Mouse (Mus musculus) kidney, postnatal 4 days (tissue): ENCODE results near the gene Mcl1.
"Not testable (repeated sequence)": the region's sequence is repeated elsewhere in the genome, so short reads cannot be mapped to it uniquely, and the experiment has no call there.

Experiments
- DNase-seq, 2 experiments: peaks; one replicate each; pipeline ENCODE4 v3.0.0; 2021; ENCODE audit warnings: mixed read lengths in 2 of 2

Gene Mcl1

GRCm38 (mm10) chr3:95687524-95688421, 29.2 kb downstream of the Mcl1 start, which contains the start of gene Adamtsl4:
Gene Adamtsl4 (minus strand): TSS chr3:95687917.
- peak; percentile 75 to 84 for DNase-seq

GRCm38 (mm10) chr3:95689171-95689915, 30.8 kb downstream of the Mcl1 start:
- peak in 1 of 2 experiments; percentile 51 for DNase-seq

DNA sequence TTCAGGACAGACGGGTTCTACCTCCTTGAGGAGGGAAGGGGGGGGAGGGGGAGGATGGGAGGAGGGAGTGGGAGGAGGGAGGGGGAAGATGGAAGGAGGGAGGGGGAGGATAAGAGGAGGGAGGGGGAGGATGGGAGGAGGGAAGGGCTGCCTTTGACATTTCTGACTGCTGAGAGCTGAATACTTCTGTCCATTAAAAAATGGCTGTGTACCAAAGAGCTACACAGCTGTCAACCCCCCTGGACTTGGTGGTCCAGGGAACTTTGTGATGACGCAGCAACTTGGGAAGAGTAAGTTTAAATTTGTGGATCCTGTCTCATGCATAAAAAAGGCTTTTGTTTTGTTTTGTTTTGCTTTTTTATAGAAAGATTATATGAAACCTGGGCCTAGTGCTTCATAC, 31.4 kb downstream of the Mcl1 start:
- no peak for DNase-seq

GRCm38 (mm10) chr3:95690552-95690951, 32.0 kb downstream of the Mcl1 start:
- not testable (repeated sequence) for DNase-seq

DNA sequence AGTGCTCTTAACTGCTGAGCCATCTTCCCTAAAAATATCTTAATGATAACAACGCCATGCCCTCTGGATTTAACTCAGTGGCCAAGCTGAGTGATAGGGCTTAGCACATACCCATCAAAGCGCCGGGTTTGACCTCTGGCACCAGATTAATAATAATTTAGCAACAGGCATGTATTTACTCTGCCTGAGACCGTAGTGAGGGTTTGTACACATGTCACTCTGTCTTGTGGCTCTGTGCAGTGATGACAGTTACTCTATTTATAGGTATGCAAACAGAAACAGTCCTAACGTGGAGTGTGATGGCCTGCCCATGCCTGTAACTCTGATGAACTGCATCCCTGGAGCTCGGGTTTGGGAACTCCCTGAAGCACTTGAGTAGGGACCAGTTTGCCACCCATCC, 34.1 kb downstream of the Mcl1 start:
- no peak for DNase-seq

- no peak for DNase-seq
These were observed 35.5 kb downstream of the Mcl1 start for GRCm38 (mm10) chr3:95693821-95694807.

DNA sequence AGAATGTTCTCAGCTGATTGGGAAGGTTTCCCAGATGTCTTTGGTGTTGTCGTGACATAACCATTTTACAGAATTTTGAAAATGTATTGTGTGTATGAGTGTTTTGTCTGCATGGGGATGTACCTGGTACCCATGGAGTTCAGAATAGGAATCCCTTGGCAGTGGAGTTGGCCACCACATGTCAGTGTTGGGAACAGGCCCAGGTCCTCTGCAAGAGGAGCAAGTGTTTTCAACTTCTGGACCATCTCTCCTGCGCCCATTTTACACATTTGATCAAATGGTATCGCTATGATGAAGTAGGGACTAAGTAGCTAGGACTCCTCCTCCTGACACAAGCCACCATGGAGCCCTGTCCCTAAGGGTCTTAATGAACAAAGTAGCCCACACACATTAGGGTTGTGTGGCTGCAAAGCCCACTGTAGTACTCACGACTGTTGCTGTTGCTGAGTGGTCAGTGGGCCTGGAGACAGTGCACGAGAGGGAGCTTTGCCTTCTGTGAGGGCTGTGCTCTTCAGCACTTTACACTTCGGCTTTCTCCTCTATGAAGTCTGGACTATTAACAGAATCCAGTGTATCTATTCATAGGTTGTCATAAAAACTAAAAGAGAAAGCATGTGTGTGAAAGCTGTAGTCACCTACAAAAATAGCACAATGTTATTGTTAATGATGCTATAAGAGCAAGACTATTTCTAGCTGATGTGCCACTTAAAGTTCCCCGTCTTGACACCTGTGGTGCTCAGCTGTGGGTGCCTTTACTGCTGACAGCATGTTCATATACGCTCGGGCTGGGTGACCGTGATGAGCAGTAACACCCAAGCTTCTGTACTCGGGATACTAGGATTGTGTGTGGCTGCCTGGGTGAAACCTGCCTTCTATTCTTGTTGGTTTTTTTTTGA, 36.5 kb downstream of the Mcl1 start:
- no peak for DNase-seq

DNA sequence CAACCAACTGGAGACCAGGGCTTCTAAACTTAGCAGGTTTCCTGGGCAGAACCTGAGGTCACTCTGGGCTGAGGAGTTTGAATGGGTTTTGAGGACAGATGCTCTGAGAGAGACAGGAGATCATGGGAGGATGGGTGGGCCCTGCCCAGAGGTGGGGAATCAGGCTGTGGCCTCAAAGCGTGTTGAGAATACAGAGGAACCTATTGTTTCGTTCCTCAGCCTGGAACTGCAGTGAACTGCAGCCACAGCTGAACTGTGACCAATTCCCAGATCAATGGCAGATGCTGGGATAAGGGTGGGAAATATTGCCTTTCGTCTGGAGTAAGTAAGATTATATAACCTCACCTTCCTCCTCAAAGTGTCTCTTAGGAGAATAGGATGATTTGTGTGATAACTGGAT, 37.2 kb downstream of the Mcl1 start:
- DNase-seq: no peak

GRCm38 (mm10) chr3:95696360-95696759, 37.8 kb downstream of the Mcl1 start:
- DNase-seq: peak in 1 of 2 experiments; percentile 46

DNA sequence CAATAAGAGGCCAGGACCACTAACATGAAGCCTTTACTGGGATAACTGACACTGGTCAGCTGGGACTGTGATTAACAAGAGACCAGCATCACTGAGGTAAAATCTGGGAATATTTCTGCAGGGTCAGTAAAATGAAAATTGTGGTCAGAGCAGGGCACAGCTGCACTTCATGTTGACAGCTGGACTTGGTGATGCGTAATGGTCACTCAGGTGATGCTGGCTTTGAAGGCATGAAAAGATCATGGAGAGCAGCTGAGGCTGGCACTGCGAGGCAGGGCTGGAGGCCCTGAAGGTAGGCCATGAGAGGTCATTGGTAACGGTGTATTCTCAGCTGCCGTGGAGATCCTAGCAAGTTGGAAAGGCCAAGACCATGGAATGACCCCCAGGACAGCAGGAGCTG, 39.7 kb downstream of the Mcl1 start:
- no peak for DNase-seq

DNA sequence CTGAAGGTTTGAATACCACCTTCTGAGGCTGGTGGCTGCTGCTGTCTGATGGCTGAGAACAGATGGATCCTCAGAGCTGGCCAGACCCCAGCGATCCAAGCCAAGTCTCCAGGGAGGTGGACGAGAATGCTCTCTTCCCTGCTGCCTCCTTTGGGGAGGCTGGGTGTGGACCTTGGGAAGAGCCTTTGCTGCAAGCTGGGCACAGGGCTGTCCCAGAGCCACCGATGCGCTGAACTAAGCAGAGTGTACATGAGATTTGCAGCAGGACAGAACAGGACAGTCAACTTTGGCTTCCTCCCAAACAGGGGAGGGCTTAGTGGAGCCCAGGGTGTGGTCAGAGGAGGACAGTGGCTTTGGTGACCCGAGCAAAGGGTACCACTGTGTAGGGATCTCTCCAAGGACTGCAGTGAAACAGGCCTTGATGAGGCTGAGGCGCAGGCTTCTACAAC, 41.7 kb downstream of the Mcl1 start:
- DNase-seq: no peak

GRCm38 (mm10) chr3:95701085-95701484, 42.5 kb downstream of the Mcl1 start:
- no peak for DNase-seq

GRCm38 (mm10) chr3:95701877-95702540, 43.4 kb downstream of the Mcl1 start:
- peak; percentile 92 to 95 for DNase-seq

GRCm38 (mm10) chr3:95703276-95703675, 44.7 kb downstream of the Mcl1 start:
- no peak for DNase-seq

DNA sequence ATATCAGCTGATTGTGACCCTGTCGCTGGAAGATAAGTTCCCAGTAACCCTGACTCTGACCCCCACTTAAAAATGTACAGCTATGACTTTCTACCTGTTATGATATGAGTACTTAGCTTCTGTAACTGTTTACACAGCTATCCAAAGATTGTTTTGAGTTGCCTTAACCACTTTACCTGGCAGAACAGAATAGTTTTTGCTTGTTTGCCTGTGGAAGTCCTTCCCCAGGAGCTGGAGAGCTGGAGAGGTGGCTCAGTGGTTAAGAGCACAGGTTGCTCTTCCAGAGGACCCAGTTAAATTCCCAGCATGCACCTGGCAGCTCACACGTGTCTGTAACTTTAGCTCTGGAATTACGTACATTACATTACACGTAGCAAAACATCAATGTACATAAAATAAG, 46.0 kb downstream of the Mcl1 start:
- no peak for DNase-seq

DNA sequence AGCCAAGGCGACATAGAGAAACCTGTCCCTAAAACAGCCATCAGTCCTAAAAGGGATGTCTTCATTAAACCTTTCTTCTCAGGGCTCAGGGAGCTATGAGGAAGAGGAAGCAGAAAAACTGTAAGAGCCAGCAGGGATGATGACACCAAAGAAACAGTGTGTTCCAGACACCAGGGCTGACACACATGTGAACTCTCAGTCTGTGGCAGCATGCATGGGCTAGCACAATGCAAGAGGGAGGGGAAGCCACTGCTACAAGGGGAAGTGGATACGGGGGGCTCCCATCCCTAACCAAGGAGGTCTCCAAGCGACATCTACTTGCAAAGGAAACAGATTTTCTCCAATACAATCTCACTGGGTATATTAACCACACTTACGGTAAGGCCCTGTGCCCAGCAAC, 47.7 kb downstream of the Mcl1 start:
- no peak for DNase-seq

- DNase-seq: no peak
These were observed 48.9 kb downstream of the Mcl1 start for GRCm38 (mm10) chr3:95707497-95707896.

- DNase-seq: no peak
These were observed 50.5 kb downstream of the Mcl1 start for GRCm38 (mm10) chr3:95709044-95709443.

DNA sequence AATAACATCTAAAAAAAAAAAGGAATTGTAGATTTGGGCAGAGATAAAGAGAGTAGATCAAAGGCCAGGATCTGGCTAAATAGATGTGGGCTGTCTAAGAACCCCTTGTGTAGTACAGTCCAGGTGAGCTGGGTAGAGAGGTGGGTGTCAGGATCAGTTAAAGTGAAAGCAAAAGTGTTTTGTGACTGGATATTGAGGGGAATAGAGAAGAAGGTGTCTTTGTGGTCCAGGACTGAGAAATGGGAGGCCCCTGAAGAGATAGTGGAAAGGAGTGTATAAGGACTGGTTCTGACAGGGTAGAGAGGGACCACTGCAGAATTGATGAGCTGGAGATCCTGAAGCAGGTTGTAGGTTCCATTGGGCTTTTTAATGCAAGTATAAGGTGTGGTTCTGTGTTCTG, 51.4 kb downstream of the Mcl1 start:
- DNase-seq: no peak
